Mouse (Mus musculus) midbrain, embryonic 11.5 days (tissue): ENCODE data around the gene Acsl5. TPM values are rescaled to one million over a fixed set of nuclear protein-coding genes. Genes with fewer than 3 reads are reported as not detected.

Experiments used
- ATAC-seq: fragments of 200-750 bp; cut with Nextera tagmentation; 2 replicates; pipeline ENCODE4 v1.8.0; 2017; ENCODE audit warnings: moderate TSS enrichment, moderate library complexity; ENCODE audit not compliant: low FRiP score
- DNase-seq: peaks from one replicate; pipeline ENCODE4 v3.0.0; 2015; ENCODE audit warnings: low spot score; ENCODE audit errors: missing footprints
- H3K27ac ChIP-seq: fragments of 300-500 bp; sonication (generic); 2 replicates; pipeline ENCODE4 v1.5.1; 2014; ENCODE audit warnings: low read depth, low read length
- H3K27me3 ChIP-seq: fragments of 300-500 bp; sonication (generic); 2 replicates; pipeline ENCODE4 v1.6.1; 2014; ENCODE audit warnings: mild to moderate bottlenecking, low read length, moderate library complexity, mixed read lengths; ENCODE audit not compliant: control insufficient read depth, insufficient read depth
- H3K36me3 ChIP-seq: fragments of 300-500 bp; sonication (generic); 2 replicates; pipeline ENCODE4 v1.6.1; 2014; ENCODE audit warnings: mild to moderate bottlenecking, low read length, moderate library complexity, mixed read lengths; ENCODE audit not compliant: control insufficient read depth, insufficient read depth
- H3K4me1 ChIP-seq: fragments of 300-500 bp; sonication (generic); 2 replicates; pipeline ENCODE4 v1.6.1; 2014; ENCODE audit warnings: low read length; ENCODE audit not compliant: control insufficient read depth, insufficient read depth
- H3K4me2 ChIP-seq: fragments of 300-500 bp; sonication (generic); 2 replicates; pipeline ENCODE4 v1.6.1; 2014; ENCODE audit warnings: mild to moderate bottlenecking, moderate library complexity
- H3K4me3 ChIP-seq: fragments of 300-500 bp; sonication (generic); 2 replicates; pipeline ENCODE4 v1.5.1; 2014; ENCODE audit warnings: low read depth, low read length
- H3K9ac ChIP-seq: fragments of 300-500 bp; sonication (generic); 2 replicates; pipeline ENCODE4 v1.6.1; 2014; ENCODE audit warnings: low read length
- H3K9me3 ChIP-seq: fragments of 300-500 bp; sonication (generic); 2 replicates; pipeline ENCODE4 v1.6.1; 2016; ENCODE audit warnings: low read length; ENCODE audit not compliant: control insufficient read depth
- WGBS: fragments of 180-500 bp; shearing (Covaris S2); extraction: QIAGEN DNeasy Blood & Tissue Kit; methylation state at CpG from one replicate; pipeline ENCODE4 v1.1.7; 2014; 5-methylcytosine and 5-hydroxymethylcytosine counted together
- polyA plus RNA-seq: library from polyadenylated mRNA; unstranded; fragments of >200 nt; fragmentation: Nextera tagmentation; extraction: Ambion mirVana; gene quantifications from 2 replicates; pipeline ENCODE4 v1.2.1, GENCODE M21; 2014

Gene Acsl5
- polyA plus RNA-seq, 1 experiment from 2014 or later: 17.3 TPM

- Histone ChIP-seq H3K9ac (no peak overlapping the region), H3K4me3 (no peak overlapping the region)
- 82% methylated on average over 5 of the region's 5 CpGs for WGBS
Measured at GRCm38 (mm10) chr19:55319521-55319920, 67.8 kb downstream of the Acsl5 start.

GRCm38 (mm10) chr19:55322604-55323003 is 70.9 kb downstream of the Acsl5 start:
- Histone ChIP-seq H3K4me1 (no peaks in the 10 kb centered on the region), H3K27me3 (no peaks in the 10 kb centered on the region), H3K9me3 (no peaks in the 10 kb centered on the region), H3K4me2 (no peak overlapping the region), H3K27ac (no peak overlapping the region), H3K4me3 (no peak overlapping the region), H3K9ac (no peak overlapping the region), H3K36me3 (no peaks in the 10 kb centered on the region)
- ATAC-seq (no peak), DNase-seq (no peak)
- WGBS: 95% methylated on average over 8 of the region's 8 CpGs

More at GRCm38 (mm10) chr19:55319521-55319920, 67.8 kb downstream of the Acsl5 start:
- no peaks in the 10 kb centered on the region for H3K27me3 ChIP-seq
- no peaks in the 10 kb centered on the region for H3K36me3 ChIP-seq
- DNase-seq (no peak), ATAC-seq (no peak)
- no peak overlapping the region for H3K4me2 ChIP-seq
- no peak overlapping the region for H3K27ac ChIP-seq
- H3K9me3 ChIP-seq: no peaks in the 10 kb centered on the region
- H3K4me1 ChIP-seq: peaks cover 15% of the 10 kb centered on the region

GRCm38 (mm10) chr19:55327510-55327909 is 75.8 kb downstream of the Acsl5 start:
- H3K9me3 ChIP-seq: no peaks in the 10 kb centered on the region
- H3K4me3 ChIP-seq: no peak overlapping the region
- H3K4me2 ChIP-seq: no peak overlapping the region
- H3K9ac ChIP-seq: no peak overlapping the region
- H3K4me1 ChIP-seq: no peaks in the 10 kb centered on the region
- no peaks in the 10 kb centered on the region for H3K36me3 ChIP-seq
- no peaks in the 10 kb centered on the region for H3K27me3 ChIP-seq
- DNase-seq (no peak), ATAC-seq (no peak)
- WGBS: 91% methylated on average over 4 of the region's 4 CpGs
- H3K27ac ChIP-seq: no peak overlapping the region

- Histone ChIP-seq H3K9ac (no peak overlapping the region), H3K27ac (no peak overlapping the region), H3K9me3 (no peaks in the 10 kb centered on the region), H3K4me1 (no peaks in the 10 kb centered on the region), H3K4me3 (no peak overlapping the region), H3K36me3 (no peaks in the 10 kb centered on the region), H3K27me3 (no peaks in the 10 kb centered on the region), H3K4me2 (no peak overlapping the region)
- 92% methylated on average over 5 of the region's 5 CpGs for WGBS
- no peak for ATAC-seq
- peak; percentile 61 for DNase-seq
Measured at GRCm38 (mm10) chr19:55331776-55332175, 80.0 kb downstream of the Acsl5 start.

- Histone ChIP-seq H3K9ac (no peak overlapping the region), H3K27me3 (no peaks in the 10 kb centered on the region), H3K9me3 (no peaks in the 10 kb centered on the region), H3K4me1 (no peaks in the 10 kb centered on the region), H3K4me3 (no peak overlapping the region), H3K4me2 (no peak overlapping the region), H3K27ac (no peak overlapping the region), H3K36me3 (no peaks in the 10 kb centered on the region)
- ATAC-seq (peak; percentile 76), DNase-seq (peak; percentile 95)
- 88% methylated on average over 8 of the region's 8 CpGs for WGBS
Measured at GRCm38 (mm10) chr19:55332641-55333268, 81.0 kb downstream of the Acsl5 start.

- ATAC-seq: no peak
Measured at GRCm38 (mm10) chr19:55335881-55336280, 84.1 kb downstream of the Acsl5 start.

GRCm38 (mm10) chr19:55336441-55336840 is 84.7 kb downstream of the Acsl5 start:
- no peaks in the 10 kb centered on the region for H3K9me3 ChIP-seq
- no peaks in the 10 kb centered on the region for H3K36me3 ChIP-seq
- no peak overlapping the region for H3K4me3 ChIP-seq
- ATAC-seq (0 out of 2 replicates have a peak, but pooled peaks have one; percentile 48), DNase-seq (no peak)
- no peak overlapping the region for H3K4me2 ChIP-seq
- H3K4me1 ChIP-seq: peaks cover 2% of the 10 kb centered on the region; the same call in 1 of the 2 replicates
- 89% methylated on average over 12 of the region's 12 CpGs for whole genome bisulfite sequencing
- no peak overlapping the region for H3K27ac ChIP-seq
- H3K9ac ChIP-seq: no peak overlapping the region
- H3K27me3 ChIP-seq: no peaks in the 10 kb centered on the region

More at GRCm38 (mm10) chr19:55335881-55336280, 84.1 kb downstream of the Acsl5 start:
- Histone ChIP-seq H3K27ac (no peak overlapping the region), H3K4me2 (no peak overlapping the region), H3K27me3 (no peaks in the 10 kb centered on the region), H3K4me1 (peaks cover 2% of the 10 kb centered on the region; the same call in 1 of the 2 replicates), H3K9ac (no peak overlapping the region), H3K9me3 (no peaks in the 10 kb centered on the region), H3K36me3 (no peaks in the 10 kb centered on the region), H3K4me3 (no peak overlapping the region)
- WGBS: 92% methylated on average over 1 of the region's 1 CpGs
- peak; percentile 85 for DNase-seq

GRCm38 (mm10) chr19:55337066-55337465 is 85.3 kb downstream of the Acsl5 start:
- no peak overlapping the region for H3K9ac ChIP-seq
- peaks cover 2% of the 10 kb centered on the region; the same call in 1 of the 2 replicates for H3K4me1 ChIP-seq
- H3K36me3 ChIP-seq: no peaks in the 10 kb centered on the region
- no peaks in the 10 kb centered on the region for H3K9me3 ChIP-seq
- H3K27me3 ChIP-seq: no peaks in the 10 kb centered on the region
- 80% methylated on average over 9 of the region's 9 CpGs for WGBS
- no peak overlapping the region for H3K4me3 ChIP-seq
- ATAC-seq (no peak), DNase-seq (no peak)
- no peak overlapping the region for H3K27ac ChIP-seq
- no peak overlapping the region for H3K4me2 ChIP-seq

- no peak overlapping the region for H3K9ac ChIP-seq
- H3K27ac ChIP-seq: no peak overlapping the region
- ATAC-seq: no peak
- no peak for DNase-seq
- WGBS: 94% methylated on average over 10 of the region's 10 CpGs
- H3K36me3 ChIP-seq: no peaks in the 10 kb centered on the region
- H3K4me3 ChIP-seq: no peak overlapping the region
- peaks cover 2% of the 10 kb centered on the region; the same call in 1 of the 2 replicates for H3K4me1 ChIP-seq
- H3K4me2 ChIP-seq: no peak overlapping the region
- no peaks in the 10 kb centered on the region for H3K27me3 ChIP-seq
- no peaks in the 10 kb centered on the region for H3K9me3 ChIP-seq
Measured at GRCm38 (mm10) chr19:55337664-55338063, 85.9 kb downstream of the Acsl5 start.
